Mouse (Mus musculus): ENCODE data around the gene Prcd. TPM values are rescaled to one million over a fixed set of nuclear protein-coding genes. Genes with fewer than 3 reads are reported as not detected.
"Not testable (repeated sequence)": the region's sequence is repeated elsewhere in the genome, so short reads cannot be mapped to it uniquely, and the experiment has no call there.

The Prcd gene
- polyA plus RNA-seq, 1 experiment: 14.2 TPM

GRCm38 (mm10) chr11:116674616-116675379, 21.5 kb downstream of the Prcd start:
- TF ChIP-seq CTCF (IDR thresholded peaks at IDR 0.05; ENCODE audit: borderline replicate concordance, insufficient read depth, low read depth, low read length) (no peak), POLR2A (IDR thresholded peaks at IDR 0.05; ENCODE audit: borderline replicate concordance, insufficient read depth, low read length) (no peak)
- Histone ChIP-seq H3K4me1 (ENCODE audit: control insufficient read depth, insufficient read depth, low read length) (peaks cover 6% of the 10 kb centered on the region), H3K27me3 (ENCODE audit: control insufficient read depth, insufficient read depth, low read length) (no peaks in the 10 kb centered on the region), H3K4me3 (replicated peaks; ENCODE audit: insufficient read depth, low read depth, low read length) (no peak overlapping the region), H3K27ac (ENCODE audit: insufficient read depth, low read length) (no peak overlapping the region)
- WGBS: 41% methylated on average over 7 of the region's 7 CpGs
- DNase-seq: no peak

DNA sequence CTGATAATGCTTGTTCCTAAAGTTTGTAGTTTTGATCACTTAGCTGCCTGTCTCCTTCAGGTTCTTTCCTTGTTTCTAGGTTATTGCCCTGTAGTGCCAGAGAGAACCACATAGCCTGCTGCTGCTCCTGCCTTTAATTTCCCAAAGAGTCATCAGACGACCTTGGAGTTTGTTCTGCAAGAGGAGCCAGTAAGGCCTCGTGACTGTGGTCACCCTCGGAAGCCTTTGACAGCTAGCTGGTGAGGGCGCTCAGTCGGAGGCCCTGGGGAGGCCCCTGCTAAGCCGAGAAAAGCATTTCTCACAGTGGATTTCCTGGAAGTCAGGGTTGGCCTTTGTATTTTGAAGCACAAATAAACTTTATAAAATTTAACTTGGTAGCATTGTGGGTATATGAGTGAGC, 22.1 kb downstream of the Prcd start:
- H3K4me1 ChIP-seq (ENCODE audit: control insufficient read depth, insufficient read depth, low read length); H3K4me3 ChIP-seq (replicated peaks; ENCODE audit: insufficient read depth, low read depth, low read length); H3K27me3 ChIP-seq (ENCODE audit: control insufficient read depth, insufficient read depth, low read length); DNase-seq; H3K27ac ChIP-seq (ENCODE audit: insufficient read depth, low read length): not testable (repeated sequence)
- 73% methylated on average over 6 of the region's 6 CpGs for WGBS

DNA sequence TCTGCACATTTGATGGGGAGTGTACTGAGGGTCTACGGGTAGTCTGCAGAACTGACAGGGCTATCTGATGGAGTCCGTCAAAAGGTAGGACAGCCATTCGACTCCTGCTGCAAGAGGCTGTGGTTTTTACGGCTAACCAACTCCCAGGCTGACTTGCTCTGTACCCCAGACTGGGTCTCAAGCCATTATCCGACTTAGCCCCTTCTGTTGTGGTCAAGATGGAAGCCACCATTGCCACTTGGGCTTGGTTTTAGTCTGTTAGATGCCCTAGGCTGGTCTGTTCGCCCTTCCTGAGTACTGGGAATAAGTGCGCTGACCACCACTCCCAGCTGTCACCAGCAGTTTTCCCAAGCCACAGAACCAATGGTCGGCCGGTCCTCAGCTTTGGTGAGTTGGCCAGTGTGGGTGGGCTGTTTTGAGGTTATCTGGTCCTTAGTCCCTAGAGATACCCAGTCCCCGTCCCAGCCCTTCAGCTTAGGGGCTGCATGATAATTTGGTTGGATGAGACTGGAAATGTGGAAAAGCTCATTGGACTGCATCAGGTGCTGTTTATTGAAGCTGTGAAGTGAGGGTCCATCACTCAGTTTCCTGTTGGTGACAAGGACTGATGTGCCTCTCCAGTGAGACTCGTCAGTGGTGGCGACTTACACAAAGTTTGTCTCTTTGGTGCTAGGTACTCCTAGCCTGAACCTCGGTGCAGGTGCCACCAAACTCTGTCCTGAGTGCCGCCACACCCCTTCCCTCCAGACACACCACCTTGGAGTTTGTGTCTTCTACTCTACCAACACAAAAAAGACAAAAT, 23.0 kb downstream of the Prcd start:
- Histone ChIP-seq H3K4me3 (replicated peaks; ENCODE audit: insufficient read depth, low read depth, low read length) (no peak overlapping the region), H3K4me1 (ENCODE audit: control insufficient read depth, insufficient read depth, low read length) (peaks cover 6% of the 10 kb centered on the region), H3K27me3 (ENCODE audit: control insufficient read depth, insufficient read depth, low read length) (no peaks in the 10 kb centered on the region), H3K27ac (ENCODE audit: insufficient read depth, low read length) (no peak overlapping the region)
- no peak for DNase-seq
- no peak for TF ChIP-seq CTCF (IDR thresholded peaks at IDR 0.05; ENCODE audit: borderline replicate concordance, insufficient read depth, low read depth, low read length)
- no peak for TF ChIP-seq POLR2A (IDR thresholded peaks at IDR 0.05; ENCODE audit: borderline replicate concordance, insufficient read depth, low read length)
- WGBS: 89% methylated on average over 14 of the region's 14 CpGs

DNA sequence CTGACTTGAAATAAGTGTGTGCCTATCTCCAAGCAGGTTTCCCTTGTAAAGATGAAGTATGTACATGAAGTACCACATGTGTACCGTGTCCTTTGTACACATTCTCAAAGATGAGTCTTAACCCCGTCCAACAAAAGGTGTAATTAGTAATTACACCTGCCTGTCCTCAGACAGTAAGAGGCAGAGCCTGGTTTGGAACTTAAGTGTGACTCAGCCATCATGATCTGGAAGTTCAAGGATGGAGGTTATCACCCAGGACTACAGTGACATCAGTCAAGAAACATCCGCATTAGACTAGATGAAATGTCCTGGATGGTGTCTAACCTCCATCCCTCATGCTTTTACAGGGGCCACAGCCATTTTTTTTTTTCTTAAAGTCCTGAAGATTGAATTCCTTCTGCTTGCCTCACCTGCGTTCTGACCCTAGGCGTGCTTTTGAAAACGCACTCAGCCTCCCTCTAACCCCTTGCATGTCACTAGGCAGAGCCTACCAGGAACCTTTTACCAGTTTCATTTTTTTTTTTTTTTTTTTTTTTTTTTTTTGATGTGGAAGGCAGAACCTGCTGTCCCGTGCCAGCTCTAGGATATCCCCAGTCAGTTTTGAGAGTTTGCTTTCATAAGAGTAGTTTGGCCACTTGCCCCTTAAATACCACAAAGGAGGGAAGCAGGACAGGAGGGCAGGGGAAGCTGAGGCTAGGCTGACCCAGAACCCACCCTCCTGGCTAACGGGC, 24.5 kb downstream of the Prcd start:
- DNase-seq: no peak
- WGBS: 87% methylated on average over 8 of the region's 8 CpGs
- Histone ChIP-seq H3K4me3 (replicated peaks; ENCODE audit: insufficient read depth, low read depth, low read length) (no peak overlapping the region), H3K27me3 (ENCODE audit: control insufficient read depth, insufficient read depth, low read length) (no peaks in the 10 kb centered on the region), H3K4me1 (ENCODE audit: control insufficient read depth, insufficient read depth, low read length) (peaks cover 6% of the 10 kb centered on the region), H3K27ac (ENCODE audit: insufficient read depth, low read length) (no peak overlapping the region)
- no peak for TF ChIP-seq CTCF (IDR thresholded peaks at IDR 0.05; ENCODE audit: borderline replicate concordance, insufficient read depth, low read depth, low read length)
- no peak for TF ChIP-seq POLR2A (IDR thresholded peaks at IDR 0.05; ENCODE audit: borderline replicate concordance, insufficient read depth, low read length)

DNA sequence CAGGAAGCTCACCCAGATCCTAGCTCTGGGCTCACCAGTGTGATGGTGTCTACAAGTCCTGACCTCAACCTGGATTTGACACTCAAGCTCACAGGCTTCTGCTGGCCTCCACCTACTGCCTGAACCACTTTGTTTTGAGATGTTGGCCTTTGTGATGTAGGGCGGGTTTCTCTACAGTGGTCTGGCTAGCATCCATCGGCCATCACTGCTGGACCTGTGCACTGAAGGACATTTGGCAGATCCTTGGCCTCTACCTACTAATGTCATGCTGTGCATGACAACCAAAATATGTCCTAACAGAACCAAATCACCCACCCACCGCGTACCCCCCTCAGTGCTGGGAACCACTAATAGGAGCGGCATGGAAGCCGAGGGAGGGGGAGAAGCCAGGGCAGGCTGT, 25.8 kb downstream of the Prcd start:
- Histone ChIP-seq H3K27me3 (ENCODE audit: control insufficient read depth, insufficient read depth, low read length) (no peaks in the 10 kb centered on the region), H3K27ac (ENCODE audit: insufficient read depth, low read length) (no peak overlapping the region), H3K4me1 (ENCODE audit: control insufficient read depth, insufficient read depth, low read length) (peaks cover 6% of the 10 kb centered on the region), H3K4me3 (replicated peaks; ENCODE audit: insufficient read depth, low read depth, low read length) (no peak overlapping the region)
- 17% methylated on average over 6 of the region's 6 CpGs for WGBS
- TF ChIP-seq POLR2A (IDR thresholded peaks at IDR 0.05; ENCODE audit: borderline replicate concordance, insufficient read depth, low read length): no peak
- TF ChIP-seq CTCF (IDR thresholded peaks at IDR 0.05; ENCODE audit: borderline replicate concordance, insufficient read depth, low read depth, low read length): no peak
- DNase-seq: peak in 1 of 2 experiments; percentile 33

GRCm38 (mm10) chr11:116680321-116681091, 27.2 kb downstream of the Prcd start:
- TF ChIP-seq CTCF (IDR thresholded peaks at IDR 0.05; ENCODE audit: borderline replicate concordance, insufficient read depth, low read depth, low read length): no peak
- TF ChIP-seq POLR2A (IDR thresholded peaks at IDR 0.05; ENCODE audit: borderline replicate concordance, insufficient read depth, low read length): no peak
- no peak for DNase-seq
- Histone ChIP-seq H3K4me3 (replicated peaks; ENCODE audit: insufficient read depth, low read depth, low read length) (no peak overlapping the region), H3K27me3 (ENCODE audit: control insufficient read depth, insufficient read depth, low read length) (no peaks in the 10 kb centered on the region), H3K27ac (ENCODE audit: insufficient read depth, low read length) (no peak overlapping the region), H3K4me1 (ENCODE audit: control insufficient read depth, insufficient read depth, low read length) (peaks cover 6% of the 10 kb centered on the region)
- 84% methylated on average over 24 of the region's 24 CpGs for whole genome bisulfite sequencing

DNA sequence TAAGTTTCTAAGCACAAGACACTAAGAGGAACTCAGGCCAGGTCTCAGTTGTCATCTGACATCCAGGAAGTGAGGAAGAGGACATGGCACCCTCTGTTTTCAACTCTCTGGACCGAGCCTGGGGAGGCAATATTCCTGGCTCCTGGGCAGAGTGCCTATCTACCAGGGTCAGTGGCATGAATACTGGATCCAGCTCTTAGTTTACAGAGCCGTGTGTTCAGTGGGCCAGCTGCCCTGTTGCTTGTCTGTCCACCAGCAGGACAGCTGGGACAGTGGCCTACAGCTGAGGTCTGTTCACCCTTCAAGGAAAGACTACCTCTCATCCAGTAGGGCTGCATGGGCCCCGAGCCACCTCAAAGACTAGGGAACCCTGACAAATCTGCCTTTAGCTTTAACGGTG, 27.8 kb downstream of the Prcd start:
- Histone ChIP-seq H3K4me3 (replicated peaks; ENCODE audit: insufficient read depth, low read depth, low read length) (no peak overlapping the region), H3K4me1 (ENCODE audit: control insufficient read depth, insufficient read depth, low read length) (peaks cover 6% of the 10 kb centered on the region), H3K27me3 (ENCODE audit: control insufficient read depth, insufficient read depth, low read length) (no peaks in the 10 kb centered on the region), H3K27ac (ENCODE audit: insufficient read depth, low read length) (no peak overlapping the region)
- TF ChIP-seq CTCF (IDR thresholded peaks at IDR 0.05; ENCODE audit: borderline replicate concordance, insufficient read depth, low read depth, low read length) (no peak), POLR2A (IDR thresholded peaks at IDR 0.05; ENCODE audit: borderline replicate concordance, insufficient read depth, low read length) (no peak)
- DNase-seq: no peak
- WGBS: 65% methylated on average over 4 of the region's 4 CpGs
